Comparison of ENCODE assay signal across 22 mouse cellular contexts in the genomic region with DNA sequence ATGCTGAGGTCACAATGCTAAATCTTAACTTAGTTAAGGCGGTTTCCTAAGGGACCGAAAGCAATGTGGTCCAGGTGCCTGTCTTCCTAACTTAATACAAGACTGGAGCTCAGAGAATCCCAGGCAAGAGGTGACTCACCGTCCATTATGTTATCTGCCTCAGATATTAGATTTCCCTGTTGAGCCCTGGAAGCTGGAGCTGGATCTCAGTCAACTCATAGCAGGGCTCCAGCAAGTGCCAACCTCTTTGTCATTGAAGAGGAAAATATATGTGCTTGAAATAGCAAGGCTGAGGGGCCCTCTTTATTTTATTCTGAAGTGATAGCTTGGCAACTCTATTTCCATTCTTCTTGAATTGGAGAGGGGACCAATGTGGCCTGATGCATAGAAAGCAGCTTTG.
DNase-seq lines count a peak whose midpoint lies in the region; ATAC-seq and TF ChIP-seq lines count a peak whose summit lies in the region.
"Had no signal": no experiment of that assay in that cellular context is flagged by ENCODE, and none has a peak within 500 bp of the region (broad histone marks: within the 10 kb centered on the region; RNA-seq: fewer than 3 reads in every experiment).

No protein-coding gene starts in this region.

- no peaks in the 10 kb centered on the region for H3K9me3 ChIP-seq in midbrain, embryonic 13.5 days
- H3K9me3 ChIP-seq: embryonic facial prominence, embryonic 15.5 days; forebrain, embryonic 10.5 days; heart, embryonic 15.5 days; hindbrain, embryonic 13.5 days had no signal

- peaks cover 3% of the 10 kb centered on the region; the same call in 1 of the 2 replicates for H3K4me1 ChIP-seq in cerebellum, adult 2 months (ENCODE audit: control insufficient read depth, insufficient read depth, low read length)
- H3K4me1 ChIP-seq in midbrain, embryonic 13.5 days (replicated peaks): no peaks in the 10 kb centered on the region
- H3K4me1 ChIP-seq: embryonic facial prominence, embryonic 15.5 days; forebrain, embryonic 10.5 days; heart, embryonic 15.5 days; hindbrain, embryonic 13.5 days had no signal

- DNase-seq in cerebellum, adult 11-12 months: peak; percentile 34
- DNase-seq in cerebellum, adult 2 months: peak; percentile 57 to 80
- DNase-seq in cerebellum, postnatal 10 days: peak; percentile 79 to 80
- no peak for DNase-seq in gastrocnemius, postnatal 10 days
- no peak for DNase-seq in heart, adult 9 months (ENCODE audit: low spot score in 2 of 2)
- DNase-seq: adrenal gland, postnatal 25 days; embryo, embryonic 11 days; heart, adult 18-20 months; heart, postnatal 14 days; kidney, adult 18-20 months had no signal

- 27% methylated on average over 3 of the region's 3 CpGs for WGBS in cerebellum, adult 2 months
- WGBS in midbrain, embryonic 13.5 days: 91% methylated on average over 3 of the region's 3 CpGs

- H3K27ac ChIP-seq in cerebellum, adult 2 months (ENCODE audit: insufficient read depth, low read length): no peak overlapping the region
- no peak overlapping the region for H3K27ac ChIP-seq in midbrain, embryonic 13.5 days
- H3K27ac ChIP-seq: embryonic facial prominence, embryonic 15.5 days; forebrain, embryonic 10.5 days; heart, embryonic 15.5 days; hindbrain, embryonic 13.5 days; hindbrain, postnatal 0 days had no signal

- H3K9ac ChIP-seq in midbrain, embryonic 13.5 days (replicated peaks): no peak overlapping the region
- H3K9ac ChIP-seq: embryonic facial prominence, embryonic 15.5 days; heart, embryonic 15.5 days; hindbrain, embryonic 13.5 days had no signal

- no peak for ATAC-seq in cerebellum, adult (ENCODE audit: insufficient number of reproducible peaks, low FRiP score, low TSS enrichment)
- ATAC-seq in midbrain, embryonic 13.5 days: no peak
- ATAC-seq: activated CD4-positive, CD25-positive, alpha-beta regulatory T cell, adult 4 months; forebrain, embryonic 14.5 days; hindbrain, postnatal 0 days; Patski had no signal

- no peak for TF ChIP-seq POLR2A in cerebellum, adult 2 months (IDR thresholded peaks at IDR 0.05; ENCODE audit: borderline replicate concordance, insufficient read depth, low read length)

- no peaks in the 10 kb centered on the region for H3K36me3 ChIP-seq in midbrain, embryonic 13.5 days
- H3K36me3 ChIP-seq: embryonic facial prominence, embryonic 15.5 days; forebrain, embryonic 10.5 days; heart, embryonic 15.5 days; hindbrain, embryonic 13.5 days had no signal

- no peak overlapping the region for H3K4me3 ChIP-seq in cerebellum, adult 2 months (replicated peaks; ENCODE audit: insufficient read depth, low read depth, low read length)
- no peak overlapping the region for H3K4me3 ChIP-seq in midbrain, embryonic 13.5 days (replicated peaks)
- H3K4me3 ChIP-seq: embryonic facial prominence, embryonic 15.5 days; erythroblast, embryonic 14.5 days; forebrain, embryonic 10.5 days; heart, embryonic 15.5 days; hindbrain, embryonic 13.5 days had no signal

- TF ChIP-seq CTCF in cerebellum, adult 2 months (IDR thresholded peaks at IDR 0.05; ENCODE audit: borderline replicate concordance, insufficient read depth, low read depth, low read length): no peak

- no peaks in the 10 kb centered on the region; the same call in 1 of the 2 replicates for H3K27me3 ChIP-seq in cerebellum, adult 2 months (ENCODE audit: control insufficient read depth, insufficient read depth, low read length)
- no peaks in the 10 kb centered on the region for H3K27me3 ChIP-seq in midbrain, embryonic 13.5 days
- H3K27me3 ChIP-seq: embryonic facial prominence, embryonic 15.5 days; heart, embryonic 15.5 days; Patski had no signal

- no peak overlapping the region for H3K4me2 ChIP-seq in midbrain, embryonic 13.5 days (replicated peaks)
- H3K4me2 ChIP-seq: embryonic facial prominence, embryonic 15.5 days; heart, embryonic 11.5 days; heart, embryonic 15.5 days; hindbrain, embryonic 13.5 days had no signal

Comparison
In these comparisons a context has a peak if more than half of its experiments do, and no peak if none do; other contexts are left out.
1. DNase-seq: peak in cerebellum, adult 11-12 months (single experiment), cerebellum, adult 2 months (2 of 2) and cerebellum, postnatal 10 days (2 of 2); none in gastrocnemius, postnatal 10 days (single experiment) and heart, adult 9 months (0 of 2).